Mouse (Mus musculus): ENCODE measurements at regions not wholly inside any gene's neighbourhood (a gene's known extent, or its start where the extent isn't known, plus 50 kb on each side); places are given as distances from the start of the nearest gene placed in this dataset.

GRCm38 (mm10) chr2:47991132-47991531 is 822.8 kb upstream of the Acvr2a start:
- no peak for DNase-seq

- no peak for DNase-seq
Observed at GRCm38 (mm10) chr2:47994185-47994584, 819.7 kb upstream of the Acvr2a start.

GRCm38 (mm10) chr2:48001230-48001629 is 812.7 kb upstream of the Acvr2a start:
- no peak for DNase-seq

- peak; percentile 2 to 9 for DNase-seq
Observed at GRCm38 (mm10) chr2:48001800-48002507, 812.0 kb upstream of the Acvr2a start.

- DNase-seq: no peak
Observed at GRCm38 (mm10) chr2:48010308-48010707, 803.6 kb upstream of the Acvr2a start.

GRCm38 (mm10) chr2:48027559-48027958 is 786.4 kb upstream of the Acvr2a start:
- no peak for DNase-seq

- DNase-seq: no peak
Observed at GRCm38 (mm10) chr2:48061375-48061774, 752.5 kb upstream of the Acvr2a start.

- no peak for DNase-seq
Observed at GRCm38 (mm10) chr2:48063436-48063835, 750.5 kb upstream of the Acvr2a start.

- DNase-seq: no peak
Observed at GRCm38 (mm10) chr2:48065162-48065561, 748.7 kb upstream of the Acvr2a start.

GRCm38 (mm10) chr2:48082120-48082799 is 731.6 kb upstream of the Acvr2a start:
- DNase-seq: no peak

GRCm38 (mm10) chr2:48098287-48098686 is 715.6 kb upstream of the Acvr2a start:
- DNase-seq: no peak

GRCm38 (mm10) chr2:48098931-48099531 is 714.9 kb upstream of the Acvr2a start:
- DNase-seq: peak; percentile 2 to 6

- DNase-seq: no peak
Observed at GRCm38 (mm10) chr2:48123662-48124061, 690.2 kb upstream of the Acvr2a start.

GRCm38 (mm10) chr2:48138051-48138611 is 675.8 kb upstream of the Acvr2a start:
- DNase-seq: no peak

- no peak for DNase-seq
Observed at GRCm38 (mm10) chr2:48141281-48141680, 672.6 kb upstream of the Acvr2a start.

- no peak for DNase-seq
Observed at GRCm38 (mm10) chr2:48154706-48155105, 659.2 kb upstream of the Acvr2a start.

- DNase-seq: no peak
Observed at GRCm38 (mm10) chr2:48172626-48173025, 641.3 kb upstream of the Acvr2a start.

- no peak for DNase-seq
Observed at GRCm38 (mm10) chr2:48186161-48186560, 627.7 kb upstream of the Acvr2a start.

- peak; percentile 4 for DNase-seq
Observed at GRCm38 (mm10) chr2:48186609-48187008, 627.3 kb upstream of the Acvr2a start.

- DNase-seq: no peak
Observed at GRCm38 (mm10) chr2:48211804-48212203, 602.1 kb upstream of the Acvr2a start.

- DNase-seq: peak; percentile 43 to 54
Observed at GRCm38 (mm10) chr2:48220771-48221170, 593.1 kb upstream of the Acvr2a start.

- DNase-seq: no peak
Observed at GRCm38 (mm10) chr2:48223084-48223799, 590.7 kb upstream of the Acvr2a start.

GRCm38 (mm10) chr2:48250174-48250573 is 563.7 kb upstream of the Acvr2a start:
- DNase-seq: no peak
